Mouse (Mus musculus) urinary bladder, postnatal 36 days (tissue): ENCODE measurements around the gene Inpp5a.

Source experiments
- DNase-seq, 2 experiments: peaks; one replicate each; pipeline ENCODE4 v3.0.0; 2022; ENCODE audit warnings: low spot score in 2 of 2, mixed read lengths in 1 of 2

The Inpp5a gene

GRCm38 (mm10) chr7:139371389-139371788, 17.5 kb upstream of the Inpp5a start:
- no peak for DNase-seq

GRCm38 (mm10) chr7:139377381-139377780, 11.5 kb upstream of the Inpp5a start:
- DNase-seq, result no peak

- no peak for DNase-seq
Observed at GRCm38 (mm10) chr7:139378355-139378754, 10.6 kb upstream of the Inpp5a start.

- no peak for DNase-seq
Observed at GRCm38 (mm10) chr7:139379745-139380144, 9.2 kb upstream of the Inpp5a start.

GRCm38 (mm10) chr7:139380225-139380624, 8.7 kb upstream of the Inpp5a start:
- DNase-seq, result no peak

- no peak for DNase-seq
Observed at GRCm38 (mm10) chr7:139381877-139382276, 7.0 kb upstream of the Inpp5a start.

- no peak for DNase-seq
Observed at GRCm38 (mm10) chr7:139382796-139383195, 6.1 kb upstream of the Inpp5a start.

- no peak for DNase-seq
Observed at GRCm38 (mm10) chr7:139384500-139384899, 4.4 kb upstream of the Inpp5a start.

GRCm38 (mm10) chr7:139384916-139385530, 3.9 kb upstream of the Inpp5a start:
- no peak for DNase-seq

- DNase-seq, result no peak
Observed at GRCm38 (mm10) chr7:139386933-139387690, 1.8 kb upstream of the Inpp5a start.

- DNase-seq, result no peak
Observed at GRCm38 (mm10) chr7:139387921-139388669, 814 bp upstream of the Inpp5a start.

GRCm38 (mm10) chr7:139389213-139389761, 378 bp downstream of the Inpp5a start:
- no peak for DNase-seq

- DNase-seq, result no peak
Observed at GRCm38 (mm10) chr7:139390380-139390779, 1.5 kb downstream of the Inpp5a start.

GRCm38 (mm10) chr7:139390926-139391325, 2.0 kb downstream of the Inpp5a start:
- no peak for DNase-seq

GRCm38 (mm10) chr7:139391691-139392090, 2.8 kb downstream of the Inpp5a start:
- no peak for DNase-seq

GRCm38 (mm10) chr7:139392106-139392505, 3.2 kb downstream of the Inpp5a start:
- DNase-seq, result no peak

- no peak for DNase-seq
Observed at GRCm38 (mm10) chr7:139392691-139393235, 3.9 kb downstream of the Inpp5a start.

- no peak for DNase-seq
Observed at GRCm38 (mm10) chr7:139397521-139397920, 8.6 kb downstream of the Inpp5a start.

GRCm38 (mm10) chr7:139398111-139398510, 9.2 kb downstream of the Inpp5a start:
- DNase-seq, result no peak

GRCm38 (mm10) chr7:139398530-139399021, 9.7 kb downstream of the Inpp5a start:
- no peak for DNase-seq

- no peak for DNase-seq
Observed at GRCm38 (mm10) chr7:139399572-139399971, 10.7 kb downstream of the Inpp5a start.
